Mouse (Mus musculus): ENCODE measurements around the gene Vps36. TPM values are rescaled to one million over a fixed set of nuclear protein-coding genes. Genes with fewer than 3 reads are reported as not detected.

Gene Vps36
- polyA plus RNA-seq, 1 experiment = 0.15 TPM

GRCm38 (mm10) chr8:22245663-22246062 is 53.1 kb downstream of the Vps36 start:
- H3K27me3 ChIP-seq (ENCODE audit: control insufficient read depth) = no peaks in the 10 kb centered on the region
- H3K9me3 ChIP-seq (ENCODE audit: control insufficient read depth, low read length) = no peaks in the 10 kb centered on the region
- no peaks in the 10 kb centered on the region for H3K4me1 ChIP-seq (ENCODE audit: control insufficient read depth)
- no peaks in the 10 kb centered on the region for H3K36me3 ChIP-seq (ENCODE audit: control insufficient read depth)
- TF ChIP-seq GATA1 (IDR thresholded peaks at IDR 0.05; ENCODE audit: low read length) = no peak
- TF ChIP-seq TAL1 (IDR thresholded peaks at IDR 0.05; ENCODE audit: low read length) = no peak
- no peak overlapping the region for H3K4me3 ChIP-seq (replicated peaks)

GRCm38 (mm10) chr8:22247956-22248355 is 55.3 kb downstream of the Vps36 start:
- no peaks in the 10 kb centered on the region for H3K9me3 ChIP-seq (ENCODE audit: control insufficient read depth, low read length)
- no peak overlapping the region for H3K4me3 ChIP-seq (replicated peaks)
- no peaks in the 10 kb centered on the region for H3K36me3 ChIP-seq (ENCODE audit: control insufficient read depth)
- H3K27me3 ChIP-seq (ENCODE audit: control insufficient read depth) = no peaks in the 10 kb centered on the region
- TF ChIP-seq TAL1 (IDR thresholded peaks at IDR 0.05; ENCODE audit: low read length) = no peak
- no peak for TF ChIP-seq GATA1 (IDR thresholded peaks at IDR 0.05; ENCODE audit: low read length)
- no peaks in the 10 kb centered on the region for H3K4me1 ChIP-seq (ENCODE audit: control insufficient read depth)

- H3K4me3 ChIP-seq (replicated peaks) = no peak overlapping the region
- no peaks in the 10 kb centered on the region; the same call in 1 of the 2 replicates for H3K9me3 ChIP-seq (ENCODE audit: control insufficient read depth, low read length)
- no peaks in the 10 kb centered on the region for H3K4me1 ChIP-seq (ENCODE audit: control insufficient read depth)
- TF ChIP-seq GATA1 (IDR thresholded peaks at IDR 0.05; ENCODE audit: low read length) (no peak), TAL1 (IDR thresholded peaks at IDR 0.05; ENCODE audit: low read length) (no peak)
- no peaks in the 10 kb centered on the region for H3K27me3 ChIP-seq (ENCODE audit: control insufficient read depth)
- H3K36me3 ChIP-seq (ENCODE audit: control insufficient read depth) = no peaks in the 10 kb centered on the region
Measured at GRCm38 (mm10) chr8:22249080-22249479, 56.5 kb downstream of the Vps36 start.

- Histone ChIP-seq H3K4me3 (replicated peaks) (no peak overlapping the region), H3K9me3 (ENCODE audit: control insufficient read depth, low read length) (peaks cover 13% of the 10 kb centered on the region), H3K36me3 (ENCODE audit: control insufficient read depth) (no peaks in the 10 kb centered on the region), H3K27me3 (ENCODE audit: control insufficient read depth) (no peaks in the 10 kb centered on the region), H3K4me1 (ENCODE audit: control insufficient read depth) (no peaks in the 10 kb centered on the region)
- no peak for TF ChIP-seq TAL1 (IDR thresholded peaks at IDR 0.05; ENCODE audit: low read length)
- TF ChIP-seq GATA1 (IDR thresholded peaks at IDR 0.05; ENCODE audit: low read length) = no peak
Measured at GRCm38 (mm10) chr8:22258946-22259450, 66.4 kb downstream of the Vps36 start.

- H3K36me3 ChIP-seq (ENCODE audit: control insufficient read depth) = no peaks in the 10 kb centered on the region
- no peaks in the 10 kb centered on the region for H3K4me1 ChIP-seq (ENCODE audit: control insufficient read depth)
- H3K27me3 ChIP-seq (ENCODE audit: control insufficient read depth) = no peaks in the 10 kb centered on the region
- peaks cover 13% of the 10 kb centered on the region; the same call in 1 of the 2 replicates for H3K9me3 ChIP-seq (ENCODE audit: control insufficient read depth, low read length)
- H3K4me3 ChIP-seq (replicated peaks) = no peak overlapping the region
- no peak for TF ChIP-seq TAL1 (IDR thresholded peaks at IDR 0.05; ENCODE audit: low read length)
- no peak for TF ChIP-seq GATA1 (IDR thresholded peaks at IDR 0.05; ENCODE audit: low read length)
Measured at GRCm38 (mm10) chr8:22259531-22259930, 66.9 kb downstream of the Vps36 start.

- peaks cover 13% of the 10 kb centered on the region; the same call in 1 of the 2 replicates for H3K9me3 ChIP-seq (ENCODE audit: control insufficient read depth, low read length)
- no peak overlapping the region for H3K4me3 ChIP-seq (replicated peaks)
- H3K36me3 ChIP-seq (ENCODE audit: control insufficient read depth) = no peaks in the 10 kb centered on the region
- no peaks in the 10 kb centered on the region for H3K4me1 ChIP-seq (ENCODE audit: control insufficient read depth)
- no peak for TF ChIP-seq TAL1 (IDR thresholded peaks at IDR 0.05; ENCODE audit: low read length)
- TF ChIP-seq GATA1 (IDR thresholded peaks at IDR 0.05; ENCODE audit: low read length) = no peak
- no peaks in the 10 kb centered on the region for H3K27me3 ChIP-seq (ENCODE audit: control insufficient read depth)
Measured at GRCm38 (mm10) chr8:22260091-22260722, 67.6 kb downstream of the Vps36 start.

- no peaks in the 10 kb centered on the region for H3K36me3 ChIP-seq (ENCODE audit: control insufficient read depth)
- peaks cover 16% of the 10 kb centered on the region; the same call in 1 of the 2 replicates for H3K9me3 ChIP-seq (ENCODE audit: control insufficient read depth, low read length)
- no peaks in the 10 kb centered on the region for H3K27me3 ChIP-seq (ENCODE audit: control insufficient read depth)
- H3K4me3 ChIP-seq (replicated peaks) = no peak overlapping the region
- H3K4me1 ChIP-seq (ENCODE audit: control insufficient read depth) = no peaks in the 10 kb centered on the region
- no peak for TF ChIP-seq GATA1 (IDR thresholded peaks at IDR 0.05; ENCODE audit: low read length)
- TF ChIP-seq TAL1 (IDR thresholded peaks at IDR 0.05; ENCODE audit: low read length) = no peak
Measured at GRCm38 (mm10) chr8:22262267-22262666, 69.7 kb downstream of the Vps36 start.

GRCm38 (mm10) chr8:22264292-22264691 is 71.7 kb downstream of the Vps36 start:
- no peak for TF ChIP-seq TAL1 (IDR thresholded peaks at IDR 0.05; ENCODE audit: low read length)
- no peak for TF ChIP-seq GATA1 (IDR thresholded peaks at IDR 0.05; ENCODE audit: low read length)
- Histone ChIP-seq H3K9me3 (ENCODE audit: control insufficient read depth, low read length) (peaks cover 13% of the 10 kb centered on the region; the same call in 1 of the 2 replicates), H3K27me3 (ENCODE audit: control insufficient read depth) (no peaks in the 10 kb centered on the region), H3K36me3 (ENCODE audit: control insufficient read depth) (no peaks in the 10 kb centered on the region), H3K4me1 (ENCODE audit: control insufficient read depth) (no peaks in the 10 kb centered on the region), H3K4me3 (replicated peaks) (no peak overlapping the region)

GRCm38 (mm10) chr8:22264787-22265186 is 72.2 kb downstream of the Vps36 start:
- H3K4me3 ChIP-seq (replicated peaks) = no peak overlapping the region
- no peak for TF ChIP-seq GATA1 (IDR thresholded peaks at IDR 0.05; ENCODE audit: low read length)
- no peak for TF ChIP-seq TAL1 (IDR thresholded peaks at IDR 0.05; ENCODE audit: low read length)

More at GRCm38 (mm10) chr8:22264787-22265186, 72.2 kb downstream of the Vps36 start:
- no peaks in the 10 kb centered on the region for H3K27me3 ChIP-seq (ENCODE audit: control insufficient read depth)
- H3K4me1 ChIP-seq (ENCODE audit: control insufficient read depth) = no peaks in the 10 kb centered on the region
- H3K36me3 ChIP-seq (ENCODE audit: control insufficient read depth) = no peaks in the 10 kb centered on the region
- peaks cover 13% of the 10 kb centered on the region; the same call in 1 of the 2 replicates for H3K9me3 ChIP-seq (ENCODE audit: control insufficient read depth, low read length)
